Mouse (Mus musculus): ENCODE measurements at regions not wholly inside any gene's neighbourhood (a gene's known extent, or its start where the extent isn't known, plus 50 kb on each side); places are given as distances from the start of the nearest gene placed in this dataset.

GRCm38 (mm10) chr1:148993586-148993985, 967.5 kb downstream of the Pla2g4a start:
- TF ChIP-seq POLR2A (IDR thresholded peaks at IDR 0.05; ENCODE audit: low read depth, low read length) (no peak), MYC (IDR thresholded peaks at IDR 0.05; ENCODE audit: low read depth, low read length) (no peak), CTCF (conservative IDR thresholded peaks at IDR 0.05 in 1 of 2, IDR thresholded peaks at IDR 0.05 in 1 of 2; ENCODE audit: low read depth in 2 of 2, low read length in 2 of 2) (0 out of 4 replicates have a peak, but pooled peaks of 1 of the 2 experiments have one; percentile 12), NELFE (IDR thresholded peaks at IDR 0.05; ENCODE audit: low read depth, low read length) (no peak), EP300 (IDR thresholded peaks at IDR 0.05; ENCODE audit: low read length) (no peak), TCF12 (IDR thresholded peaks at IDR 0.05; ENCODE audit: low read depth, low read length) (no peak), ZC3H11A (IDR thresholded peaks at IDR 0.05; ENCODE audit: low read depth, low read length) (no peak), USF2 (conservative IDR thresholded peaks at IDR 0.05; ENCODE audit: low read depth, low read length) (no peak), NRF1 (IDR thresholded peaks at IDR 0.05; ENCODE audit: low read depth, low read length) (no peak), POLR2AphosphoS2 (IDR thresholded peaks at IDR 0.05; ENCODE audit: low read depth, low read length) (no peak)
